Mouse (Mus musculus): ENCODE results near the gene Gm1604a.
"Not testable (repeated sequence)": the region's sequence is repeated elsewhere in the genome, so short reads cannot be mapped to it uniquely, and the experiment has no call there.

Gm1604a gene
- long read RNA-seq, experiment 1, partial matches to known transcripts = 0 of 1 reads
- long read RNA-seq, experiment 1, other reads (novel, unspliced or antisense) = 1 of 1 reads
- long read RNA-seq, experiment 2 = 0 reads

DNA sequence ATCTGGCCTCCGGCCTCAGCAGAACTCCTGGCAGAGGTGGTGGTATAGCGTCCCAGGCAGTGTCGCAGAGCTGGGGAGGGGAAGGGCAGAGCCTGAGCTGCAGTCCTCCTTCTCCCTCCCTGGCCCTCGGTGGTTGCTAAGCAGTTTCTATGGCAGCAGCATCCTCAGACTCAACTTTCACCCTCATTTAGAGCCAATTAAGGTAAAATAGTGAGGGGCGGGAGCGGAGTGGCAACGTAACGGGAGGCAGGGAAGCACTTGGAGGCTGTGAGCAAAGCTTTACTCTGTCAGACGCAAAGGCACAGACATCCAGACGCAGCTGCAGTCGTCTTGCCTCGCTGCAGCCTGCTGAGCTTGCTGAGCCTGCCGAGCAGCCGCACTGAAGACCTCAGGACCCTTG is at the start of gene Gm1604a:
TSS of gene Gm1604a (plus strand) at position 312 of the 400 bp plus-strand sequence.
- intact Hi-C loops (cut with DNase I) = not testable (repeated sequence)

DNA sequence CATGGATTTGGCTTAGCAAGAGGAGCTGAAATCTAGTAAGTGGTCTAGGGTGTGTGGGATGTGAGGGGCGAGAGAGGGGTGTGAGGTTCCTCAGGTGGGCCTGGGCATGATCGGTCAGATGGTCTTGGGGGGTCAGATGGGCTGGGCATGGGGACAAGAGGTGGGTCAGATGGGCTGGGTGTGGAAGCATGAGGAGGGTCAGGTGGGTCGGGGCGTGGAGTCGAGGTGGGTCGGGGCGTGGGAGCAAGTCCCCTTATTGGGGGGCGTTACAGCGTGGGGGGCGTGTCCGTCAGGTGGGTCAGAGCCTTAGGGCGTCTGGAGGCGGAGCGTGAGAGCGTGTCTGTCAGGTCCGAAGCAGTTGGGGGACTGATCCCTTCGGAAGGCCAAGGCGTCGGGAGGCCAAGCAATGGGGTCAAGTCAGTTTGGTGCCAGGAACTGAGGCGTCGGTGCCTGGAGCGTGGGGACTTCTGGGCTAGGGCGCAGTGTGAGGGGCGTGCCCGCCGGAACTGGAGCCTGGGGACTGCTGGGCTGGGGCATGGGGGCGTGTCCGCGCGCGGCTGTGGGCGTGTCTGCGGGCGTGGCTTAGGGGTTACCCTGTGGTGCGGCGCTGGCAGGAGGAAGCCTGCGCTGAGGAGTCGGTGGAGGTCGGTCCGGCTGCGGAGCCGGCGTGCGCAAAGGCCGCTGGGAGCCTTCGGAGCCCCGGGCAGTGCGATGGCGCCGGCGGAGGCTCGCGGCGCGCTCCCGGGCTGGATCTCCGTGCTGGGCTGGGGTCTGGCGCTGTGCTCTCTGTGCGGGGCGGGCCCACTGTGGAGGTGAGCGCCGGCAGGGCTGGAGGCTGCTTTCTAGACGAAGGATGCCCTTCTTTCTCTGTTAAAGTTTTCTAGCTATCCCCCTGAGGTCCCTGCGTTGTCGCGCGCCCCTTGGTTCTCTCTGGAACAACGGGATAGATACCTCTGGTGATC is 46.8 kb upstream of the Gm1604a start, which contains the start of gene Gm49721:
TSS of gene Gm49721 (plus strand) at position 618 of the 962 bp plus-strand sequence.
- intact Hi-C loops (cut with DNase I) = not testable (repeated sequence)

DNA sequence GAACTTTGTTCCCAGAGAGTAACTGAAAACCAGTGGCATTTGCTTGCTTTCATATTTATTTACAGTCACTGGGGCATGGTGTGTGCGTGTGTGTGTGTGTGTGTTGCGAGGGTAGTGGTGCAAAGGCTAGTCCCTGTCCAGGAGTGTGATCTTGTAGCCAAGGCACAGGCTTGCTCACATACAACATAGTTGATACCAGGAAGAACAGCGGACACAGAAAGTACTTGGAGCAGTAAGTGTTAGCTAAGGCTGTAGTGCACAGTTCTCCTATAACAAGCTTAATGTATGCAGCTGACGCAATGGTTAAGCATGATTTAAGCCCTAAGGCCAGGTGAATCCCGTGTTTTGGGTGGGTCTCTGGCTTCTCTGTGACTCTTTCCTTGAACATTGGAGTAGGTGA is 46.0 kb upstream of the Gm1604a start:
- intact Hi-C loops (cut with DNase I) = not testable (repeated sequence)

DNA sequence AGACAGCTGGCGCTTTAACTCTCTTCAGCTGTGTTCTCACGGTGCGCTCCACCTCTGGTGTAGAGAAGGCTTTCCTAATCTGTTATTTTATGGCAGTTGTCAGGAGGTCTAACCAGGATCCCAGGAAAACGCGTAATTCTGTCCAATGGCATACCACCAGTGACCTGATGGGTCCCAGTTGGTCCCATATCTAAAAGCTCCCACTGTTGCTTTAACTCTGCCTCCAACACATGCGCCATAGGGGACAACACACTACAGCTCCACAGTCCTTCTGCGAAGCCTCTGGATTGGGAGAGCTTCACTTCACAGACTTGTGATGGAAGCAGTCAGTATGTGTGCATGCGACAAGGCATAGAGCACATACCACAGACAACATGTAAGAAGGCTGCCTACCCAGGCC is 45.2 kb upstream of the Gm1604a start:
- intact Hi-C loops (cut with DNase I) = not testable (repeated sequence)

DNA sequence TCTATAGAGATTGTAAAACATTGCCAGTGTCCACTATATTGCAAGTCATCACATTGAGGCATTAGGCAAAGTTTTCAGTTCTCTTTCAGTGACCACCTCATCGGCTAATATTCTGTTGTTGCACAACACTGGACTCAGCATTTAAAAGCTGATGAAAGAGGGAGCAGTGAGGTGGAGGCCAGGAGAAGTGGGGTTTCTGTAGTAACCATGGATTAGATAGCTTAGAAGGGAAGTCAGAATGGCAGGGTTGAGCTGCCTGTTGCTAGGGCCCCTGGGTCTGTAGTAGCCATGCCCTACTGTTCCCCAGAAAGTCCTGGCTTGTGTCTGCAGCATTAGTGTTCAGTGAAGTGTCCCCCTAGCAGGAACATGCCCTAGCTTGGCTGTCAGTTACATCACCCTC is 39.2 kb upstream of the Gm1604a start:
- intact Hi-C loops (cut with DNase I) = not testable (repeated sequence)

DNA sequence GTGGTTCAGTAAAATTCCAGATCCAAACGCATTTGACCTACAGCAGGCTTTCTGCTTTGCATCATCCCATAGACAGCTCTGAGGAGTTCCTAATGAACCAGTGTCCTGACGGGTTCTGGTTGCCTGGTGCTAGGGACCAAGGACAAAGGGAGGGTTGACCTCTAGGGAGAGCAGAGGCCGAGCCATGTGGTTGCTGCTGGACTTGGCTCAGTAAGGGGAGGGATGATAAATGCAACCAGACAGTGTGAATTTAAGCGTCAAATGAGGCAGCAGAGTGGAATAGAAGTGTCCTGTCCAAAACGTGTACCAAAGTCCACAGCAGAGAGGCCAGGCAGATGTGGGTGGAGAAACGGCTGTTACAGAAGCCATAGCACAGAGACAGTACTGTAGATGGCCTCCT is 29.9 kb upstream of the Gm1604a start:
- intact Hi-C loops (cut with DNase I) = not testable (repeated sequence)

DNA sequence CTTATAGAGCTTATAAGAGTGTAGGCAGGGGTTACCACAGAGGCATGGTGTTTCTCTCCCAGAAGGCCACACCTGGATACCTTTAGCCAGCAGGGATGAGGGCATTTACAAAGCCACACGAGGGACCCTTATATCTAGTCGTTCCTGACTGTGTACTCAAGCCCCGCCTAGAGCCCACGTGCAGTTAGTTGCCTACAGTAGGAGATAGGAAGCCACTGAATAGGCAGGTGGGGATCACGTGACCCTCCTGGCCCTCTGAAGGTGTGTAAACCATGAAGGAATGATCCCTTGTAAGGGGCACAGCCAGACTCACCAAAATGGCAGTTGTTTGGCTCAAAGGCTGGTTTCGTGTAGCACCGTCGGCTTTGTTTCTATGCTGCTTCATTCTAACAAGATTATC is 28.5 kb upstream of the Gm1604a start:
- intact Hi-C loops (cut with DNase I) = not testable (repeated sequence)

DNA sequence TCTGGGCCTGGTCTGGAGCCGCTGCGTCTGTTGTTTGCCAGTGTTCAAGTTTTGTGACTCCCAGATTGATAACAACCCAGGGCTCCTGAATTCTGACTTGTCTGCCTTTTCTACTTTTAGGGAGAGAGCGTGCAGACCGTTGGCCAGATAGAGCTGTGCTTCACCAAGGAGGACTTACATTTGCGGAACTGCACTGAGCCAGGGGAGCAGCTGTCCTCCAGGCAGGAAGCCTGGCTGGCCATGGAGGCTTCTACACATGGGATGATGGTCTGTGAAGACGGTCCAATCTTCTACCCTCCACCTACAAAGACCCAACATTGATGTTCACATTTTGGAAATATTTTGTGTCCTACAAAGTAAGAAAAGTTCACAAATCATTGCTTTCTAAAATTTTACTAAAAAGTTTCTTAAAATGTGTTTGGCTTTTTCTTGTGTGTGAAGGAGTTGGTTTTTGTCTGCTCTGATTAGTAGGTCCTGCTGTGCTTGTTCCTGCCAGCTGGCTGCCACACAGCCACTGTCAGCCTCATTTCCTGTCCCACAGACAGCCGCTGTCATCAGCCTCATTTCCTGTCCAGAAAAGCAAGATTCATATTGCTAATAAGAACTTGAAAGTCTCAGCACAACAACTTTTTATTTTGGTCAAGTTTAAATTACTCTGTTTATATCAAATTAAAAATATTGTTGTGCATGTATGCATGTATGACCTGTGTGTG is 27.4 kb upstream of the Gm1604a start:
- intact Hi-C loops (cut with DNase I) = not testable (repeated sequence)

DNA sequence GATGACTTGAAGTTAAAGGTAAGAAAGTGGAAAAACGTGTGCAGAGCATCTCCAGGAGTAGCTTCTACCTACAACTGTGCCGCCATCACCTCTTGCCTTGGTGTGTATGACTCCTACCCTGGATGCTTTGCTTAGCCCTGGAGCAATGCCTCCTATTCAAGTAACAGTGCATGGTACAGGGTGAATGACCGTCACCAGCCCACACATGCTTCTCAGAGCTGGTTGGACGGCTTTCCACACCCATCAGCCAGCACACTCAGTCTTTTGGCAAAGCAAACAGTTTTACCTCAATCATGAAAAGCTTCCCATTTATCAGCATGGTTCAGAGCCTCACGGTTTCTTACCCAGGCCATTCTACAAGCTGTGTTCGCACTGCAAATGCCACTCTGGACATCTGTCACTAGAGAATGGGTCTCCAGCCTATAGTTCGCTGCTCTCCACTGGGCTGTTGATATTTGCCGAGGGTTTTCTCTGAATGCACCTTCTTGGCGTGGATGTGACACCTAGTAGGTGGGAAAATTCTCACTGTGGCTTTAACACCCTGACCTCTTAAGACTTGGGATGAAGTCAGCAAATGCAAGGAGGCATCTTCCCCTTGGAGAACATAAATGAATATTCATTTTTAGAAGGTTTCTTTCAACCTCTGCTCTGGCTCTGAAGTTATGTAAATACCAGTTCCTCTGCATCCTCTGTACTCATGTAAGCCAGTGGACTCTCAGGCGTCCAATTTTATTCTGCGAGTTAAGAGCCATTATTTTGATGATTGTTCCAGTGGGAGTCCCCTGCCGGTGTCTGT is 23.4 kb upstream of the Gm1604a start:
- intact Hi-C loops (cut with DNase I) = not testable (repeated sequence)

DNA sequence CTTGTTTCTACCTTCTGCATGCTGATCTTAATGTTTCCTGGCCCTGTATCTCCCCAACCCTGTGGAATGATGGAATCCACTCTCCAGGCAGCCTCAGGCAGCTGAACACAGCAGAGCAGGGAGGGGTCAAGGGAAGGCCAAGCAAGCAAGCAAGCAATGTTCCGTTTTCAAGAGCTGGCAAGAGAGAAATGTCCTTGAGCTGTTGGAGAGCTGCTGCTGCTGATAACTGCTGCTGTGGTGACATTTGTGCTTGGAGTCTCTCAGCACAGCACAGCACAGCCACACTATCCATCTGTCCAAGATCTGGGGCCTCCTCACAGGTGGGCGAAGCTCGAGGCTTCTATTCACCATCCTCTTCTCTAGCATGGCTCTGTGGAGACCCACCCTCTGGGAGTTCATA is 22.0 kb upstream of the Gm1604a start:
- intact Hi-C loops (cut with DNase I) = not testable (repeated sequence)

DNA sequence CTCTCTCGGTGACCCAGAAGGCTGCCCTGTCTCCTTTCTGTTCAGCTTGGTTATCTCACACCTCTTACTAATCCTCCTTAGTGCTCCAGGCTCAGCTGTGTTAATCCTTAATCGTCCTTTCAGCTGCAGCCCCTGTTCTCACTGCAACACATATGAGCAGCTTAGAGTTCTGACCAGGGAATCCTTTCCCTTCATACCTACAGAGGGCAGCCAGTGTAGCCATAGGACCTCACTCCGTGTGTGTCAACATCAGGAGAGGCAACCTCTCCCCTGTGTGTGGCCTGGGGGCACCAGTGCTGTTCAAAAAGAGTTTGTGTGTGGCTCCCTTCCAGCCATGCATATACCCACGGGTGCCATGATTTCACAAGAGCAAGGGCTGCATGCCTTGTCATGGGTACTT is 19.7 kb upstream of the Gm1604a start:
- intact Hi-C loops (cut with DNase I) = not testable (repeated sequence)

DNA sequence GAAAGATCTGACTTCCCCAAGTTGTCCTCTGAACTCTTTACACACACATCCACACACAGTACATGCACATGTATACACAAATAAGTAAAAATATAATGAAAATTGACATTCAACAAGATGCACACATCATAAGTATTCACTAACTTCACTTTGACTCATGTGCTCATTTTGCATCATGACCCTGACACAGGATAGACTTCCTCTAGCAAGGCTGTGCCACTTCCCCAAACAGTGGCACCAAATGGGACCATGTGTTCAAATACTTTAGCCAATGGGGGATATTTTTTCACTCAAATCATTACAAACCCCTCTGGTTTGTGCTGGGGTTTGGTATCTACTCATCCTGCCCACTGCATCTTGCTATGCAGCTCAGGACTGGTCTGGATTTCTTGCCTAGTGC is 16.5 kb upstream of the Gm1604a start:
- intact Hi-C loops (cut with DNase I) = not testable (repeated sequence)

DNA sequence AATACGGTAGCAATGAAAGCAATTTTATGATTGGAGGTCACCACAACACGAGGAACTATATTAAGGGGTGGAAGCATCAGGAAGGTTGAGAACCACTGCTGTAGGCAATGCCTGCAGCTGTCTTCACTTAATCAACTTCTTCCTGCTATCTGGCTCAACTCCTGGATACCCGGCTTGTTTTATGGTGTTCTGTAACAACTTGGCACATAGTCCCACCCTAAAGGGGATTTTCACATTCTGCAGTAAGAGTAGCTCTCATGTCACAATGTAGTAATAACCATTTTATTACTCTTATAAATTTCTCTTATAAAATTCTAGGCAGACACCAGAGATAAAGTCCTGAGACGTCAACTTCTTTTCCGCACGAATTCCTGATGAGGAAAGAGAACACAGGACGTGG is 15.9 kb upstream of the Gm1604a start:
- intact Hi-C loops (cut with DNase I) = not testable (repeated sequence)

DNA sequence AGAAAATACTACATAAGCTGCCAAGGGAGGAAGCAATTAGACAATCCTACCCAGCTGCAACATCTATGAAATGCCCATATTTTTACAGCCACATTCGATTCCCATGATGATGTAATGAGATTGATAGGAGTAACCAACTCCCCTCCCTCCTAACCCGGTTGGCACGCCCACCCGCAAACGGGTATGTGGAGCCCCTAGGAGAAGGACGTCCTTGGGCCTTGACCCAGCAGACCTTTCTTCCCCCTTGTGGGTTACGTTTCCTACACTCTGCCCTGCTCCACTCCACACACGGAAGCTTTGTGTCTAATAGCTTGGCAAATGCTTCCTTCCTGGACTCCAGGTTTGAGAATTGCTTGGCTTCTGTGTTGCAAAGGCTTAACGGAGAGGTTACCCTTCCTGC is 15.5 kb upstream of the Gm1604a start:
- intact Hi-C loops (cut with DNase I) = not testable (repeated sequence)

DNA sequence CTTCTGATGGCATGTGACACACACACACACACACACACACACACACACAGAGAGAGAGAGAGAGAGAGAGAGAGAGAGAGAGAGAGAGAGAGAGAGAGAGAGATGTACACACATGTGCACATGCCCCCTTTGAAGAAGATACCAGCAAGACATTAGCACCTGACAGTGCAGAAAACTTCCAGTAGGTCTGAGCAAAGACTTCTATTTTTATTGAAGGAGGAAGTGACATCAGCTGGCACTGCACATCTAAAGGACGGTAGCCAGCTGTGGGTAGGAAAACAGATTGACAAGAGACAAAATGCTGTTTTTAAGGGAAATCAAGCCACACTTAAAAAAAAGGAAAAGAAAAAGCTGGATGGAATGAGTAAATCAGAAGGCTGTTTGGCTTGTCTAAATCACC is 11.2 kb upstream of the Gm1604a start:
- intact Hi-C loops (cut with DNase I) = not testable (repeated sequence)

DNA sequence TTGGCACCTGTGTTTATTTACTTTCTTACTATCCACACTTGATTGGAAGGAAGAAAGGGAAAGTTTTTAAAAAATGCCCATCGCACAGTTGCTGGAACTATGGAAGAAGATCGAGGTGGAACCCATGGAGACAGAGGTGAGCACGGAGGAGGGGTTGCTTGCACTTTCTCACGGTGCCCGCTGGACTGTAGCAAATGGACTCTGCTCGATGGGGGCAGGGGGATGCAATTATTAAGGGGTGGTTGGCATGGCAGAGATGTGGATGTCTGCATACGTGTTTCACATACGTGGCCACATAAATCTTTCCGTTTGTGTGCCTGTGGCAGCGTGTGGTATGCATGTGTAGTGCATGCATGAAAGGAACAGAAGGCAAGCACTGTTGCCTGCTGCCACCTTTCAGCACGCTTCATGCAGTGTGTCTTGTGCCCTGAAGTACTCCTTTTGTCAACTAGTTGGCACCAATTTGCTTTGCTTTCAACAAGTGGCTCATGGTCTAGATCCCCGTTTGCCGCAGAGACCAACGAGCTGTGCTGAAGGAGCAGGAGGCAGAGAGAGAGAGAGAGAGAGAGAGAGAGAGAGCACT is 487 bp downstream of the Gm1604a start:
- intact Hi-C loops (cut with DNase I) = not testable (repeated sequence)

DNA sequence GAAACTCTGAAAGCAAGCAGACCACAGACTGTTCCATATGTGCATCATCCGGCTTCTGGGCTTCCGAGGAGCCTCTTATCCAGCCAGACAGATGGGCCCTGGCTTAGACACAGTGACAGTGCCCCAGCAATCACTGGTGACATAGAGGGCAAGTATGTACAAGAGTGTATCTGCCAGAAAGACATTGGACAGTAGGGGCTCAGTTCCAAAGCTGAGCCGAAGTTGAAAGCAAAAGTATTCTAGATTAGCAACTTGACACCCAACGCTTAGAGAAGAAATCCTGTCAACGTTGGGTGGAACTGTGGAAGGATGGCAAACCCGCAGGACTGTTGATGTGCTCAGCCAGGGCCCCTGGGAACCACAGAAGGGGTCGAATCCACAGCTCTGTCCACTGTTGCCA is 4.8 kb downstream of the Gm1604a start:
- intact Hi-C loops (cut with DNase I) = not testable (repeated sequence)

DNA sequence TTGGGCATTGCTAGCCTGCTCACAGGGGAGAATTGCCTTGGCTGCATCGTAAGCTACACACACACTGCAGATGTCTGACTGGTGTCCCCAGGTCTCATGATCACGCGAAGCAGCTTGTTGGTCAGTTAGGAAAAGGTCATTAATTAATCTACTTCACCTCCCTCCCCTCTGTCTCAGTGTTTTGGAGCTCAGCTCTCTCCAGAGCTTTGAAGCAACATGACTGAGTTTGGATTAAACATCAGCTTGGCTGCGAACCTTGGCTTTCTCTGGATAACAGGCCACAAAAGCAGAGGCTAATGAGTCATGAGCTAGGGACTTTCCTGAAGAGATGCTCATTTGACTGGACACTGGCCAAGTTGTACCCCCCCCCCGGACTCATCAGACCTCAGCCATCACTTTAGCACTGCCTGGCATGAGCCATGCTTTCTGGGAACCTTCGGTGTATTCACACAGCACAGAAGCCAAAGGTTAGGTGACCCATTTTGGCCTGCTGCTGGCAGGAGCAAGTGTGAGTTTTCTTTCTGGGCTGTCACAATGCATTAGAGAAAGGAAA is 5.3 kb downstream of the Gm1604a start:
- intact Hi-C loops (cut with DNase I) = not testable (repeated sequence)

DNA sequence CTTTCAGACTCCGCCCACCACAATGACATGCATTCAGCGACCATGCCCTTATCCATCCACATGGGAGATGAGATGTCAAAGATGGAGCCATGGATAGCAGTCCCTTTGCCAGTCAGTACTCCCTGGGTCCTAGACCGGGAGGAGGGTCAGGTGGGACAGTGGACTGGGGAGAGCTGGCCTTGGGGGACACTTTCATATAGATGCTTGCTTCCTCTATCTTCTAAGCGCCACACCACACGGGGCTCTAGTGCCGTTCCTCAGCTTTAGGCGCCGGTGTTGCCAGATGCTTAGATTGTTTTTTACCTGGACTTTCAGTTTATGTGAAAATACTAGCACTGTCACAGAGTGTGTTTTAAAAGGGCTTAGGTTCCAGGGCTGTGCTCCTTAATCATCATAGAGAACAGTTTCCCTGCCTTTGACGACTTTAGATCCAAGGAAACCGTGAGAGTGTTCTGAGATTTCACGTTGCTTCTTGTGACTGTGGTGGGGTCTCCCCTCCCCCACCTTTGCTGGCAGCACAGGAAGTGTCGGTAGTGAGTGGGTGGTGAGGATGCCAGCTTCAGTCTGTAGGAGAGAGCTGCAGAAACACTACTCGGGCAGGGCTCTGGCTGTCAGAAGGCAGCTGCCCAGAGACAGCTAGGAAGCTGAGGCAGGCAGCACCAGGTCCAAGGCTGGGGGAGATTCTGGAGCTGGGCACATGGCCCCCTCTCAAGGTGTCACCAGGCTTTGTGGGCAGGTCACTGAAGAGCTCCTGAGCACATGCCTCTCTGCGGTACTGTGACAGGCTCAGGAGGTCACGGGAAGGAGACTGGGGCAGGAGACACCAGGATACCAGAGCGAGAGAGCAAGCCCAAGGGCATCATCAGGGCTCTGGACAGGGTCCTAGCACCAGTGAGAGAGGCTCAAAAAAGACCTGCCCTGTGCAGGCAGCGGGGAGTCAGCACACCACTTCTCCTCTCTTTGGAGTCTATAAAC is 8.1 kb downstream of the Gm1604a start:
- intact Hi-C loops (cut with DNase I) = not testable (repeated sequence)
